Mouse (Mus musculus) frontal cortex, postnatal 14 days (tissue): ENCODE measurements around the gene Fbxw20.
"Not testable (repeated sequence)": the region's sequence is repeated elsewhere in the genome, so short reads cannot be mapped to it uniquely, and the experiment has no call there.

ENCODE experiments used
- DNase-seq, 2 experiments: peaks; one replicate each; pipeline ENCODE4 v3.0.0; 2022; ENCODE audit warnings: low spot score in 2 of 2

Gene Fbxw20

GRCm38 (mm10) chr9:109234654-109235053, at the start of gene Fbxw20:
Fbxw20 (minus strand) TSS chr9:109234754.
- DNase-seq: no peak

- DNase-seq: no peak
These were observed 28.5 kb upstream of the Fbxw20 start for GRCm38 (mm10) chr9:109263041-109263440.

- DNase-seq: no peak
These were observed 16.1 kb downstream of the Fbxw20 start for GRCm38 (mm10) chr9:109218449-109218848.

- not testable (repeated sequence) for DNase-seq
These were observed 33.2 kb downstream of the Fbxw20 start for GRCm38 (mm10) chr9:109201347-109201746.

- no peak for DNase-seq
These were observed 34.2 kb downstream of the Fbxw20 start for GRCm38 (mm10) chr9:109200349-109200748.

- DNase-seq: no peak
These were observed 35.2 kb downstream of the Fbxw20 start for GRCm38 (mm10) chr9:109199353-109199752.

GRCm38 (mm10) chr9:109195875-109196274, 38.7 kb downstream of the Fbxw20 start, which contains the start of gene Fbxw13:
Fbxw13 (minus strand) TSS chr9:109195975.
- DNase-seq: not testable (repeated sequence)

- no peak for DNase-seq
These were observed 57.3 kb downstream of the Fbxw20 start for GRCm38 (mm10) chr9:109177208-109177607.

GRCm38 (mm10) chr9:109176301-109176700, 58.3 kb downstream of the Fbxw20 start:
- no peak for DNase-seq
